Mouse (Mus musculus): Measurements from ENCODE around the gene Cdc42. TPM values are rescaled to one million over a fixed set of nuclear protein-coding genes. Genes with fewer than 3 reads are reported as not detected.

The Cdc42 gene
- polyA plus RNA-seq (2015; fragmentation: Nextera tagmentation; extraction: Ambion mirVana) = 840 and 841 TPM in 2 replicates

- peak within 1 kb of the TSS; percentile 98 for H3K4me3 ChIP-seq
- peaks cover 32% of the 10 kb centered on the region for H3K4me1 ChIP-seq (replicated peaks)
- peak within 1 kb of the TSS; percentile 80 for H3K4me2 ChIP-seq
- WGBS = under 1% methylated on average over 43 of the region's 44 CpGs
- H3K9me3 ChIP-seq = no peaks in the 10 kb centered on the region
- ATAC-seq (ENCODE audit: low FRiP score) = peak; percentile 94
- peak within 1 kb of the TSS; percentile 99 for H3K27ac ChIP-seq
- H3K27me3 ChIP-seq = 0 out of 2 replicates have a peak, but pooled peaks cover 4% of the 10 kb centered on the region
- H3K9ac ChIP-seq = peak within 1 kb of the TSS; percentile 100
- no peaks in the 10 kb centered on the region for H3K36me3 ChIP-seq
Observed at GRCm38 (mm10) chr4:137357517-137358254, at the start of gene Cdc42. Gene Cdc42, minus strand, starts transcription at chr4:137357720.

GRCm38 (mm10) chr4:137405571-137405970 lies 48.1 kb upstream of the Cdc42 start:
- Histone ChIP-seq H3K9me3 (no peaks in the 10 kb centered on the region), H3K27ac (no peak overlapping the region), H3K4me1 (replicated peaks) (no peaks in the 10 kb centered on the region), H3K27me3 (no peaks in the 10 kb centered on the region), H3K9ac (no peak overlapping the region), H3K36me3 (no peaks in the 10 kb centered on the region), H3K4me2 (no peak overlapping the region), H3K4me3 (no peak overlapping the region)
- WGBS = 89% methylated on average over 3 of the region's 3 CpGs
- no peak for ATAC-seq (ENCODE audit: low FRiP score)

- Histone ChIP-seq H3K4me3 (no peak overlapping the region), H3K36me3 (no peaks in the 10 kb centered on the region), H3K9me3 (no peaks in the 10 kb centered on the region), H3K27ac (no peak overlapping the region), H3K4me1 (replicated peaks) (no peaks in the 10 kb centered on the region), H3K4me2 (no peak overlapping the region), H3K9ac (no peak overlapping the region), H3K27me3 (no peaks in the 10 kb centered on the region)
- WGBS = 79% methylated on average over 15 of the region's 15 CpGs
- ATAC-seq (ENCODE audit: low FRiP score) = no peak
Observed at GRCm38 (mm10) chr4:137396641-137397525, 39.4 kb upstream of the Cdc42 start.

- no peak overlapping the region for H3K4me3 ChIP-seq
- H3K36me3 ChIP-seq = no peaks in the 10 kb centered on the region
- no peak for ATAC-seq (ENCODE audit: low FRiP score)
- peaks cover 9% of the 10 kb centered on the region for H3K4me1 ChIP-seq (replicated peaks)
- no peak overlapping the region; the same call in 1 of the 2 replicates for H3K9ac ChIP-seq
- WGBS = 71% methylated on average over 9 of the region's 9 CpGs
- no peak overlapping the region for H3K4me2 ChIP-seq
- no peaks in the 10 kb centered on the region for H3K9me3 ChIP-seq
- H3K27me3 ChIP-seq = no peaks in the 10 kb centered on the region
- no peak overlapping the region for H3K27ac ChIP-seq
Observed at GRCm38 (mm10) chr4:137393378-137394135, 36.0 kb upstream of the Cdc42 start.

GRCm38 (mm10) chr4:137392874-137393273 lies 35.4 kb upstream of the Cdc42 start:
- 87% methylated on average over 9 of the region's 9 CpGs for WGBS
- no peaks in the 10 kb centered on the region for H3K27me3 ChIP-seq
- H3K9ac ChIP-seq = no peak overlapping the region
- H3K4me3 ChIP-seq = no peak overlapping the region
- no peaks in the 10 kb centered on the region for H3K9me3 ChIP-seq
- H3K36me3 ChIP-seq = no peaks in the 10 kb centered on the region
- no peak overlapping the region for H3K4me2 ChIP-seq
- H3K4me1 ChIP-seq (replicated peaks) = peaks cover 9% of the 10 kb centered on the region
- no peak for ATAC-seq (ENCODE audit: low FRiP score)
- H3K27ac ChIP-seq = no peak overlapping the region

- H3K9ac ChIP-seq = no peak overlapping the region
- no peak for ATAC-seq (ENCODE audit: low FRiP score)
- H3K4me1 ChIP-seq (replicated peaks) = peaks cover 17% of the 10 kb centered on the region
- 94% methylated on average over 3 of the region's 3 CpGs for WGBS
- H3K27ac ChIP-seq = no peak overlapping the region
- H3K36me3 ChIP-seq = no peaks in the 10 kb centered on the region
- no peaks in the 10 kb centered on the region for H3K9me3 ChIP-seq
- H3K4me3 ChIP-seq = no peak overlapping the region
- no peaks in the 10 kb centered on the region for H3K27me3 ChIP-seq
- no peak overlapping the region for H3K4me2 ChIP-seq
Observed at GRCm38 (mm10) chr4:137391287-137391686, 33.8 kb upstream of the Cdc42 start.

GRCm38 (mm10) chr4:137390196-137390595 lies 32.7 kb upstream of the Cdc42 start:
- Histone ChIP-seq H3K9me3 (no peaks in the 10 kb centered on the region), H3K27me3 (no peaks in the 10 kb centered on the region), H3K4me3 (no peak overlapping the region), H3K9ac (no peak overlapping the region), H3K4me1 (replicated peaks) (peaks cover 17% of the 10 kb centered on the region), H3K4me2 (no peak overlapping the region), H3K36me3 (no peaks in the 10 kb centered on the region), H3K27ac (no peak overlapping the region)
- ATAC-seq (ENCODE audit: low FRiP score) = no peak
- 94% methylated on average over 4 of the region's 4 CpGs for WGBS

- Histone ChIP-seq H3K4me2 (peak overlapping the region; percentile 93), H3K27me3 (no peaks in the 10 kb centered on the region), H3K4me1 (replicated peaks) (peaks cover 17% of the 10 kb centered on the region), H3K36me3 (no peaks in the 10 kb centered on the region), H3K4me3 (peak overlapping the region; percentile 91), H3K27ac (peak overlapping the region; percentile 92; the same call in 1 of the 2 replicates), H3K9ac (peak overlapping the region; percentile 88), H3K9me3 (no peaks in the 10 kb centered on the region)
- 47% methylated on average over 6 of the region's 6 CpGs for WGBS
- ATAC-seq (ENCODE audit: low FRiP score) = no peak
Observed at GRCm38 (mm10) chr4:137388983-137389382, 31.5 kb upstream of the Cdc42 start.

- Histone ChIP-seq H3K27me3 (no peaks in the 10 kb centered on the region), H3K9me3 (no peaks in the 10 kb centered on the region), H3K4me2 (peak overlapping the region; percentile 93), H3K27ac (peak overlapping the region; percentile 92), H3K36me3 (no peaks in the 10 kb centered on the region), H3K4me1 (replicated peaks) (peaks cover 17% of the 10 kb centered on the region), H3K4me3 (peak overlapping the region; percentile 91), H3K9ac (peak overlapping the region; percentile 88)
- peak; percentile 95 for ATAC-seq (ENCODE audit: low FRiP score)
- WGBS = under 1% methylated on average over 46 of the region's 46 CpGs
Observed at GRCm38 (mm10) chr4:137388059-137388794, 30.7 kb upstream of the Cdc42 start.

GRCm38 (mm10) chr4:137387482-137388058 lies 30.1 kb upstream of the Cdc42 start:
- no peak for ATAC-seq (ENCODE audit: low FRiP score)
- Histone ChIP-seq H3K27ac (peak overlapping the region; percentile 92), H3K9me3 (no peaks in the 10 kb centered on the region), H3K9ac (peak overlapping the region; percentile 88), H3K4me3 (peak overlapping the region; percentile 91), H3K27me3 (no peaks in the 10 kb centered on the region), H3K36me3 (no peaks in the 10 kb centered on the region), H3K4me2 (peak overlapping the region; percentile 93), H3K4me1 (replicated peaks) (peaks cover 17% of the 10 kb centered on the region)
- under 1% methylated on average over 20 of the region's 20 CpGs for WGBS
